Mouse (Mus musculus): ENCODE data around the gene Olfr1211.

The Olfr1211 gene

DNA sequence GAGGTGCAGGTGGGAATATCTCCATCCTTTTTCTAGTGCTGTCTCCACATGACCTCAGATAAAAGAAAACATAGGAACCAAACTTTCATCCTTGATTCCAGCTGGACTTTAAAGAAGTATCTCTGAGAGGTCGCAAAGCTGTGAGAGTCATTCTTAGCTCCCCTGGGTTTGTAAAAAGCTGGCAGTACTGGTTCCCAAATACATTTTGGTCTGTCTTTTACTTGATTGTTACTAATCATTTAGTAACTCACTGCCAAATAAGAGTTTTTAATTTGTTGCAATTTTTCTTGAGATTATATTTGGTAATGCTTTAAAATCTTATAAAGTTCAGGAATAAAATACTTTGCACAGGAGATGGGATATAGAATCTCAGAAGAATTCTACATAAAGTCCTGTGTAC is at the start of gene Olfr1211:
Gene Olfr1211, minus strand, starts transcription at position 101 of the 400 bp plus-strand sequence.
- DNase-seq, result no peak

GRCm38 (mm10) chr2:88980181-88980580 is 42.3 kb upstream of the Olfr1211 start, which contains the start of gene Gm13762:
Gene Gm13762, minus strand, starts transcription at chr2:88980281.
- DNase-seq, result no peak

DNA sequence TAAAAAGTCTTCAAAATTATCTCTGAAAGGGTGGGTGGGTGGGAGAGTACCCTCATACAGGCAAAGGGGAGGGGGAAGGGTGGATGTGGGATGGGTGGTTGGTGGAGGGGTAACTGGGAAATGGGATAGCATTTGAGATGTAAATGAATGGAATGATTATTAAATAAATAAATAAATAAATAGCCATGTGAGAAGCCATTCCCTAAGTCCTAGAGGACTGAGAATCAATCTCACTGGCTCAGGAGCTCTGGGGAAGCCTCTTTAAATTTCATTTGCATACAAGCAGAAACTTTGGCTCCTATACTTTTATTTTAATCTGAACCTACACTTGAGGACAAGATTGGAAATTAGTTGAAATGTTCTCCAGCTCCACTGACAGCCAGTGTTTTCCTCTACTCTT is 15.8 kb upstream of the Olfr1211 start, which contains the start of gene Olfr1212:
Gene Olfr1212, plus strand, starts transcription at position 301 of the 400 bp plus-strand sequence.
- DNase-seq, result no peak

DNA sequence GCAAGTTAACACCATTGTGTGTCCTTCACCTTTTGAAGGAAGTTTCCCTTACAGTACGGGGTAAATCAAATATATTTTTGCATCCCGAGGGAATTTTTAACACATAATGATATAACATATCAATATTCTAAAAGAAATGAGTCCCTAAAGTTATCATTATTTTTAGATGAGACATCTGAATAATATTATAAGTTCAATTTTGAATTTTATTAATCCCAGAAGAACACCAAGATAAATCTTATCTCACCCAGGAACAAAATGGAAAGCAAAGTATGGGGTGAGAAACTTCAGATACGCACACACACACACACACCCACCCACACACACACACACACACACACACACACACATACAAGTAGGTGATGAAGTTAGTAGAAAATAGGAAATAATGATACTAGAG is 22.9 kb downstream of the Olfr1211 start, which contains the start of gene Olfr1209:
Gene Olfr1209, minus strand, starts transcription at position 101 of the 400 bp plus-strand sequence.
- no peak for DNase-seq

- DNase-seq, result no peak
Observed at GRCm38 (mm10) chr2:88902211-88902610, 35.7 kb downstream of the Olfr1211 start, which contains the start of gene Olfr1208. Gene Olfr1208, minus strand, starts transcription at chr2:88902311.
